Mouse (Mus musculus) embryonic facial prominence, embryonic 14.5 days (tissue): ENCODE results near the gene Camta1. TPM values are rescaled to one million over a fixed set of nuclear protein-coding genes. Genes with fewer than 3 reads are reported as not detected.
A peak's percentile ranks its signal among the peaks of the same experiment; 100 is the strongest.

Experiments
- ATAC-seq: fragments of 200-750 bp; cut with Nextera tagmentation; 2 replicates; pipeline ENCODE4 v1.8.0; 2017; ENCODE audit warnings: low read depth, moderate number of reproducible peaks, moderate TSS enrichment
- DNase-seq: peaks from one replicate; pipeline ENCODE4 v3.0.0-alpha.2; 2015; ENCODE audit warnings: low spot score
- H3K27ac ChIP-seq: fragments of 300-500 bp; sonication (generic); replicated peaks from 2 replicates; pipeline ENCODE4 v1.5.1; 2014; ENCODE audit warnings: low read depth, mild to moderate bottlenecking, low read length, moderate library complexity
- H3K27me3 ChIP-seq: fragments of 300-500 bp; sonication (generic); replicated peaks from 2 replicates; pipeline ENCODE4 v1.6.1; 2014; ENCODE audit warnings: low read length; ENCODE audit not compliant: control insufficient read depth, insufficient read depth
- H3K36me3 ChIP-seq: fragments of 300-500 bp; sonication (generic); 2 replicates; pipeline ENCODE4 v1.6.1; 2014; ENCODE audit warnings: low read length, mixed read lengths; ENCODE audit not compliant: control insufficient read depth, insufficient read depth
- H3K4me1 ChIP-seq: fragments of 300-500 bp; sonication (generic); 2 replicates; pipeline ENCODE4 v1.6.1; 2014; ENCODE audit warnings: antibody characterized with exemption, low read length; ENCODE audit not compliant: control insufficient read depth, insufficient read depth
- H3K4me2 ChIP-seq: fragments of 300-500 bp; sonication (generic); 2 replicates; pipeline ENCODE4 v1.6.1; 2014; ENCODE audit warnings: low read depth, mild to moderate bottlenecking, low read length, moderate library complexity, mixed read lengths
- H3K4me3 ChIP-seq: fragments of 300-500 bp; sonication (generic); 2 replicates; pipeline ENCODE4 v1.5.1; 2014; ENCODE audit warnings: low read depth, mild to moderate bottlenecking, low read length
- H3K9ac ChIP-seq: fragments of 300-500 bp; sonication (generic); 2 replicates; pipeline ENCODE4 v1.6.1; 2014; ENCODE audit warnings: low read depth, mild to moderate bottlenecking, low read length, moderate library complexity, mixed read lengths
- H3K9me3 ChIP-seq: fragments of 300-500 bp; sonication (generic); 2 replicates; pipeline ENCODE4 v1.6.1; 2016; ENCODE audit warnings: low read length; ENCODE audit not compliant: control insufficient read depth
- WGBS: fragments of 180-500 bp; shearing (Covaris S2); extraction: QIAGEN DNeasy Blood & Tissue Kit; methylation state at CpG from one replicate; pipeline ENCODE4 v1.1.7; 2014; 5-methylcytosine and 5-hydroxymethylcytosine counted together
- polyA plus RNA-seq: library from polyadenylated mRNA; unstranded; fragments of >200 nt; fragmentation: Nextera tagmentation; extraction: Ambion mirVana; gene quantifications from 2 replicates; pipeline ENCODE4 v1.2.1, GENCODE M21; 2014

The Camta1 gene
- polyA plus RNA-seq, 1 experiment from 2014 or later = 77.3 TPM

DNA sequence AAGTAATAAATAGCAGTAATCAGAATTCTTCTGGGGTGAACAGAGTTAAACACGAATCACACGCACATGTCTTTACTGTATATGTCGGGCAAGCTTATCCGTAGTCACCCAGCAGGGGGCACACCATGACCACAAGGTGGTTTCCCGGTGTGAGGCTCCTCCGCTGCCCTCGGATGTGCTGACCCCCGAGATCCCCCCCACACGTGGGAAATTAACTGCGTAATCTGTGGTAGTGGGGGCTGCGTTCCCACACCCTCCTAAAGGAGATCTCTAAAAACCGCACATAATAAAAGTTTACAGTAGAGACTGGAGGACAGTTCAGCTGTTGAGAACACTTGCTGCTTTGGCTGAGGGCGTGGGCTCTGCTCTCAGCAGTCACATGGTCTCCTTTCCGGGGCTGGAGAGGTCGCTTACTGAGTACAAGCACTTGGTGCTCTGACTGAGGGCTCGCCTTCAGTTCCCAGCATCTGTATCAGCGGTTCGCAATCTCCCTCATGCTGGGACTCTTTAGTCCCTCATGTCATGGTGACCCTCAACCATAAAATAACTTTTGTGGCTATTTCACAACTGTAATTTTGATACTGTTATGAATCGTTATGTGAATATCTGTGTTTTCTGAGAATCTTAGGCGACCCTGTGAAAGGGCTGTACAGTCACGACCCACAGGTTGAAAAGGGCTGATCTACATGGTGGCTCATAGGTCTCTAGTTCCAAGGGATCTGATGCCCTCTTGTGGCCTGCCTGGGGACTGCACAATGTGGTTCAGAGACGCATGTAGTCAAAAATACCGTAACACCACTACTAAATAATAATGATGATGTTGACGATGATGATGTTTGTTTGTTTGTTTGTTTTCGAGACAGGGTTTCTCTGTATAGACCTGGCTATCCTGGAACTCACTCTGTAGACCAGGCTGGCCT lies 896.8 kb downstream of the Camta1 start:
- DNase-seq = peak; percentile 79
- ATAC-seq = peak; percentile 66
- peak overlapping the region; percentile 36 for H3K4me2 ChIP-seq
- no peak overlapping the region for H3K27ac ChIP-seq
- no peaks in the 10 kb centered on the region for H3K36me3 ChIP-seq
- H3K9ac ChIP-seq = no peak overlapping the region
- no peaks in the 10 kb centered on the region for H3K4me1 ChIP-seq
- 0 out of 2 replicates have a peak overlapping the region, but pooled peaks have one; percentile 1 for H3K4me3 ChIP-seq
- H3K9me3 ChIP-seq = no peaks in the 10 kb centered on the region
- 13% methylated on average over 25 of the region's 25 CpGs for WGBS
- no peaks in the 10 kb centered on the region for H3K27me3 ChIP-seq

DNA sequence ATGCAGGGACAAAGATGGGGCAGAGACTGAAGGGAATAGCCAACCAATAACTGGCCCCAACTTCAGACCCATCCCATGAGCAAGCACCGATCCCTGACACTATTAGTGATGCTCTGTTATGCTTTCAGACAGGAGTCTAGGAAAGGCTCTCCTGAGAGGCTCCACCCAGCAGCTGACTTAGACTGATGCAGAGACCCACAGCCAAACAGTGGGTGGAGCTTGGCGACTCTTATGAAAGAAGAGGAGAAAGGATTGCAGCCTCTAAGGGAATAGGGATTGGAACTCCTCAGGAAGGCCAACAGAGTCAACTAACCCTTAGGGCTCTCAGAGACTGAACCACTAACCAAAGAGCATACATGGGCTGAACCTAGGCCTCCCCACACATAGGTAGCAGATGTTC lies 898.0 kb downstream of the Camta1 start:
- ATAC-seq (no peak), DNase-seq (no peak)
- Histone ChIP-seq H3K27ac (no peak overlapping the region), H3K9ac (no peak overlapping the region), H3K36me3 (no peaks in the 10 kb centered on the region), H3K4me3 (no peak overlapping the region), H3K4me1 (no peaks in the 10 kb centered on the region), H3K27me3 (no peaks in the 10 kb centered on the region), H3K4me2 (no peak overlapping the region), H3K9me3 (no peaks in the 10 kb centered on the region)
- 63% methylated on average over 2 of the region's 2 CpGs for WGBS

DNA sequence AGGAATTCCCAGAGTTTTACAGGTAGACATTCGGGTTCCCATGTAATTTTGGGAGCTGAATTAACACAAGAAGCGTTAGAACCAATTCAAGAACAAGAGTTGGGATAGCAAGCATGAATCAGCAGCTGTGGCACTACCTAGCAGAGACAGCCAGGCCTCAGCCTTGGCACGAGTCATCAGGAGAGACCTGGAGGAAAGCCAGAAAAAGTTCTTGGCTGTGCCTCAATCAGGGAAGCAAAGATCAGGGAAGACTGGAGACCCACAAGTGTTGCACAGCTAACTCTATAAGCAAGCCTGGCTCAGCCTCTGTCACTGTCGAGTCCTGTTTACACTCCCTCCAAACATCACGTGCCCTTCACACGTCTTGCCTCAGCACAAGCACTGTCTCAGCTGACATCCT lies 899.4 kb downstream of the Camta1 start:
- H3K9me3 ChIP-seq = no peaks in the 10 kb centered on the region
- DNase-seq = no peak
- H3K27ac ChIP-seq = no peak overlapping the region
- no peaks in the 10 kb centered on the region for H3K4me1 ChIP-seq
- no peak overlapping the region for H3K4me2 ChIP-seq
- 68% methylated on average over 6 of the region's 6 CpGs for WGBS
- H3K27me3 ChIP-seq = no peaks in the 10 kb centered on the region
- H3K9ac ChIP-seq = no peak overlapping the region
- no peaks in the 10 kb centered on the region for H3K36me3 ChIP-seq
- no peak for ATAC-seq
- no peak overlapping the region for H3K4me3 ChIP-seq

DNA sequence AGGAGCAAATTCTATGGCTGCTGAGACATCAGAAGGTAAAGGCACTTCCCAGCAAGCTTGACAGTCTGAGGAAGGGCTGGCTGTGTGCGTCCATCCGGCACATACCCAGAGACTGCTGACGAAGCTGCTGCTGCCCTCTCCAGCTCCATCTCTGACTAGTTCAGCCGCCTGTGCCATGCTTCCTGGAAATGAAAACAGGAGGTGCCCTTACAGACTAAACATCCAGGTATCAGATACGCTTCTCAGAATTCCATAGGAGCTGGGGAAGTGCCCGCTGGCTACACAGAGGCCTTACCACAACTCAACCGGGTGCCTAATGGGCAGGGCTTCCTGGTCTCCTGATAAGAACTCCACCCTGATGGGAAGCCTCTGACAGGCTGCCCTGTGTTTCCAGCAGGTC lies 903.1 kb downstream of the Camta1 start:
- DNase-seq (no peak), ATAC-seq (no peak)
- Histone ChIP-seq H3K4me1 (peaks cover 3% of the 10 kb centered on the region; the same call in 1 of the 2 replicates), H3K27ac (no peak overlapping the region), H3K4me3 (no peak overlapping the region), H3K4me2 (no peak overlapping the region), H3K9me3 (no peaks in the 10 kb centered on the region), H3K27me3 (no peaks in the 10 kb centered on the region), H3K9ac (no peak overlapping the region), H3K36me3 (no peaks in the 10 kb centered on the region)
- 84% methylated on average over 7 of the region's 7 CpGs for WGBS

DNA sequence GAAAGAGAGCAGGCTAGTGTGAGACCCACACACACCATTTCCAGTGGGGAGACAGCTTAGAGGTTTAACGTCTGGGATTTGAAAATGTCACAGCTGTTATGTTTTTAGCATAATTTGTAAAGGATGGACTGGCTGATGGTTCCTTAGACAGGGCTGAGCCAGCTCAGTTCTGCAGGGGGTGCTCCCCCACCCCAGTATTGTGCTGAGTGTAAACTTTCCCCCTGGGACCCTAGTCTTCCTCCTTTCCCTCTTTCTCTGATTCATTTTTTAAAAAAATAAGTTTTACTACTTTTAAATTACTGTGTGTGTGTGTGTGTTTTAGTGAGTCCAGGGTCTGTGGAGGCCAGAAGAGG lies 904.6 kb downstream of the Camta1 start:
- Histone ChIP-seq H3K36me3 (no peaks in the 10 kb centered on the region), H3K4me3 (no peak overlapping the region), H3K4me2 (no peak overlapping the region), H3K9ac (no peak overlapping the region), H3K9me3 (no peaks in the 10 kb centered on the region), H3K27ac (no peak overlapping the region), H3K27me3 (no peaks in the 10 kb centered on the region), H3K4me1 (peaks cover 3% of the 10 kb centered on the region; the same call in 1 of the 2 replicates)
- no peak for DNase-seq
- ATAC-seq = no peak
- WGBS = 7% methylated on average over 1 of the region's 1 CpGs

GRCm38 (mm10) chr4:150956369-150957105 lies 905.1 kb downstream of the Camta1 start:
- peak; percentile 87 for DNase-seq
- H3K36me3 ChIP-seq = no peaks in the 10 kb centered on the region
- H3K27me3 ChIP-seq = no peaks in the 10 kb centered on the region
- ATAC-seq = peak; percentile 90
- H3K4me2 ChIP-seq = no peak overlapping the region
- no peak overlapping the region for H3K9ac ChIP-seq
- no peak overlapping the region for H3K4me3 ChIP-seq
- peaks cover 3% of the 10 kb centered on the region; the same call in 1 of the 2 replicates for H3K4me1 ChIP-seq
- 58% methylated on average over 13 of the region's 13 CpGs for WGBS
- H3K9me3 ChIP-seq = no peaks in the 10 kb centered on the region
- H3K27ac ChIP-seq = no peak overlapping the region

- H3K27me3 ChIP-seq = no peaks in the 10 kb centered on the region
- ATAC-seq (no peak), DNase-seq (no peak)
- H3K36me3 ChIP-seq = no peaks in the 10 kb centered on the region
- H3K9me3 ChIP-seq = no peaks in the 10 kb centered on the region
- H3K4me1 ChIP-seq = no peaks in the 10 kb centered on the region
- WGBS = 81% methylated on average over 10 of the region's 10 CpGs
- no peak overlapping the region for H3K27ac ChIP-seq
- no peak overlapping the region for H3K4me3 ChIP-seq
- no peak overlapping the region for H3K9ac ChIP-seq
- no peak overlapping the region for H3K4me2 ChIP-seq
These were observed 910.7 kb downstream of the Camta1 start for GRCm38 (mm10) chr4:150950972-150951371.

- WGBS = 92% methylated on average over 7 of the region's 7 CpGs
These were observed 917.0 kb downstream of the Camta1 start for GRCm38 (mm10) chr4:150944707-150945106.

More at GRCm38 (mm10) chr4:150944707-150945106, 917.0 kb downstream of the Camta1 start:
- Histone ChIP-seq H3K36me3 (no peaks in the 10 kb centered on the region), H3K4me1 (no peaks in the 10 kb centered on the region), H3K27ac (no peak overlapping the region), H3K9ac (no peak overlapping the region), H3K4me2 (no peak overlapping the region), H3K27me3 (no peaks in the 10 kb centered on the region), H3K9me3 (no peaks in the 10 kb centered on the region), H3K4me3 (no peak overlapping the region)
- DNase-seq (no peak), ATAC-seq (no peak)
